Mouse (Mus musculus) heart, postnatal 4 days (tissue): ENCODE data around the gene Fn3k. TPM values are rescaled to one million over a fixed set of nuclear protein-coding genes. Genes with fewer than 3 reads are reported as not detected.

Source experiments
- DNase-seq: peaks from one replicate; pipeline ENCODE4 v3.0.0; 2021
- microRNA-seq, 2 experiments: library from miRNA; unstranded; fragments of <30 nt; microRNA quantifications; one replicate each; pipeline ENCODE4 v1.2.0; 2021 to 2022
- total RNA-seq, 2 experiments: library from RNA; stranded (reverse); gene quantifications; 2 replicates each; pipeline ENCODE4 v1.2.3; 2021

Gene Fn3k
- total RNA-seq, 2 experiments from 2014 or later: 13.7 to 14.6 TPM

GRCm38 (mm10) chr11:121457874-121458273 lies 23.2 kb downstream of the Fn3k start:
- DNase-seq: no peak

GRCm38 (mm10) chr11:121467408-121467807 lies 32.7 kb downstream of the Fn3k start:
- no peak for DNase-seq

GRCm38 (mm10) chr11:121474831-121475230 lies 40.1 kb downstream of the Fn3k start:
- DNase-seq: no peak

- DNase-seq: peak; percentile 84
These were observed 41.1 kb downstream of the Fn3k start for GRCm38 (mm10) chr11:121475699-121476415.

GRCm38 (mm10) chr11:121479476-121480203 lies 44.9 kb downstream of the Fn3k start:
- DNase-seq: no peak

- no peak for DNase-seq
These were observed 46.4 kb downstream of the Fn3k start for GRCm38 (mm10) chr11:121481129-121481528.

GRCm38 (mm10) chr11:121485882-121486281 lies 51.2 kb downstream of the Fn3k start:
- DNase-seq: no peak

GRCm38 (mm10) chr11:121490651-121491050 lies 55.9 kb downstream of the Fn3k start:
- no peak for DNase-seq

Small RNAs within 50 kb of the gene (microRNA-seq; reads per million reads assigned to microRNA genes)
- 0 to 0.20 reads per million in 2 experiments for gene Mir7236

Other genes starting within 250 kb of the Fn3k start
- gene Hexdc, start 230.5 kb upstream of the Fn3k start, total RNA-seq: 10 to 100 TPM; 17.0 to 17.8 TPM
- 10 to 100 TPM; 18.7 to 22.2 TPM for gene Ogfod3, start 230.2 kb upstream of the Fn3k start, total RNA-seq
- gene Cybc1, start 205.6 kb upstream of the Fn3k start, total RNA-seq: 10 to 100 TPM; 11.8 to 12.5 TPM
- gene Narf, start 197.7 kb upstream of the Fn3k start, total RNA-seq: 10 to 100 TPM; 58.7 to 62.4 TPM
- gene Foxk2, start 174.9 kb upstream of the Fn3k start, total RNA-seq: 10 to 100 TPM; 30.3 to 34.5 TPM
- 10 to 100 TPM; 55.8 to 56.4 TPM for gene Wdr45b, start 80.5 kb upstream of the Fn3k start, total RNA-seq
- 1 to 10 TPM; 2.9 to 3.3 TPM for gene Rab40b, start 46.7 kb upstream of the Fn3k start, total RNA-seq
- gene Fn3krp, start 13.5 kb upstream of the Fn3k start, total RNA-seq: 1 to 10 TPM; 5.2 to 6.5 TPM
- gene Tbcd, start 17.0 kb downstream of the Fn3k start, total RNA-seq: 10 to 100 TPM; 24.7 to 25.2 TPM
- gene Zfp750, start 84.4 kb downstream of the Fn3k start, total RNA-seq: under 1 TPM in 1 of 2 experiments, not detected in 1; 0.07 TPM
- gene B3gntl1, start 238.2 kb downstream of the Fn3k start, total RNA-seq: 1 to 10 TPM; 4.4 to 4.6 TPM